Mouse (Mus musculus) embryonic facial prominence, embryonic 15.5 days (tissue): ENCODE data around the gene Nr1h4. TPM values are rescaled to one million over a fixed set of nuclear protein-coding genes. Genes with fewer than 3 reads are reported as not detected.

ENCODE experiments used
- ATAC-seq: fragments of 200-750 bp; cut with Nextera tagmentation; 2 replicates; pipeline ENCODE4 v1.8.0; 2017; ENCODE audit warnings: low read depth, moderate TSS enrichment; ENCODE audit not compliant: insufficient number of reproducible peaks, low FRiP score, low TSS enrichment
- H3K27ac ChIP-seq: fragments of 300-500 bp; sonication (generic); replicated peaks from 2 replicates; pipeline ENCODE4 v1.5.1; 2015; ENCODE audit warnings: mild to moderate bottlenecking, inconsistent platforms
- H3K27me3 ChIP-seq: fragments of 300-500 bp; sonication (generic); 2 replicates; pipeline ENCODE4 v1.6.1; 2015; ENCODE audit warnings: inconsistent platforms
- H3K36me3 ChIP-seq: fragments of 300-500 bp; sonication (generic); 2 replicates; pipeline ENCODE4 v1.6.1; 2015; ENCODE audit warnings: mild to moderate bottlenecking, inconsistent platforms
- H3K4me1 ChIP-seq: fragments of 300-500 bp; sonication (generic); 2 replicates; pipeline ENCODE4 v1.6.1; 2015; ENCODE audit warnings: inconsistent platforms
- H3K4me2 ChIP-seq: fragments of 300-500 bp; sonication (generic); replicated peaks from 2 replicates; pipeline ENCODE4 v1.6.1; 2015; ENCODE audit warnings: mild to moderate bottlenecking, inconsistent platforms
- H3K4me3 ChIP-seq: fragments of 300-500 bp; sonication (generic); replicated peaks from 2 replicates; pipeline ENCODE4 v1.5.1; 2015; ENCODE audit warnings: mild to moderate bottlenecking, inconsistent platforms
- H3K9ac ChIP-seq: fragments of 300-500 bp; sonication (generic); 2 replicates; pipeline ENCODE4 v1.6.1; 2015; ENCODE audit warnings: inconsistent platforms
- H3K9me3 ChIP-seq: fragments of 300-500 bp; sonication (generic); replicated peaks from 2 replicates; pipeline ENCODE4 v1.6.1; 2016; ENCODE audit warnings: inconsistent platforms
- WGBS: fragments of 180-500 bp; shearing (Covaris S2); methylation state at CpG from one replicate; pipeline ENCODE4 v1.1.7; 2015; 5-methylcytosine and 5-hydroxymethylcytosine counted together
- polyA plus RNA-seq: library from polyadenylated mRNA; unstranded; fragments of >200 nt; fragmentation: Nextera tagmentation; extraction: Ambion mirVana; gene quantifications from 2 replicates; pipeline ENCODE4 v1.2.1, GENCODE M21; 2015

The Nr1h4 gene
- polyA plus RNA-seq, 1 experiment from 2014 or later = not detected

- Histone ChIP-seq H3K4me3 (no peak overlapping the region), H3K36me3 (no peaks in the 10 kb centered on the region), H3K27ac (no peak overlapping the region), H3K4me2 (no peak overlapping the region), H3K4me1 (no peaks in the 10 kb centered on the region), H3K9me3 (no peaks in the 10 kb centered on the region), H3K9ac (no peak overlapping the region), H3K27me3 (no peaks in the 10 kb centered on the region)
- ATAC-seq = no peak
- 90% methylated on average over 6 of the region's 6 CpGs for WGBS
These were observed 31.5 kb downstream of the Nr1h4 start for GRCm38 (mm10) chr10:89501902-89502301.

- Histone ChIP-seq H3K9me3 (no peaks in the 10 kb centered on the region), H3K27ac (no peak overlapping the region), H3K4me1 (no peaks in the 10 kb centered on the region), H3K4me2 (no peak overlapping the region), H3K9ac (no peak overlapping the region), H3K4me3 (no peak overlapping the region), H3K36me3 (no peaks in the 10 kb centered on the region), H3K27me3 (no peaks in the 10 kb centered on the region)
- WGBS = 81% methylated on average over 7 of the region's 7 CpGs
- no peak for ATAC-seq
These were observed 37.8 kb downstream of the Nr1h4 start for GRCm38 (mm10) chr10:89495537-89495936.

- no peaks in the 10 kb centered on the region for H3K27me3 ChIP-seq
- H3K4me2 ChIP-seq = no peak overlapping the region
- H3K4me3 ChIP-seq = no peak overlapping the region
- no peak overlapping the region for H3K27ac ChIP-seq
- no peak overlapping the region for H3K9ac ChIP-seq
- 33% methylated on average over 3 of the region's 3 CpGs for WGBS
- H3K36me3 ChIP-seq = no peaks in the 10 kb centered on the region
- no peaks in the 10 kb centered on the region for H3K4me1 ChIP-seq
- no peak for ATAC-seq
- no peaks in the 10 kb centered on the region for H3K9me3 ChIP-seq
These were observed 42.1 kb downstream of the Nr1h4 start for GRCm38 (mm10) chr10:89491321-89491720.

- H3K36me3 ChIP-seq = no peaks in the 10 kb centered on the region
These were observed 43.1 kb downstream of the Nr1h4 start for GRCm38 (mm10) chr10:89490250-89490649.

GRCm38 (mm10) chr10:89489459-89489858, 43.9 kb downstream of the Nr1h4 start:
- WGBS = 70% methylated on average over 4 of the region's 4 CpGs
- no peak for ATAC-seq
- Histone ChIP-seq H3K4me1 (no peaks in the 10 kb centered on the region), H3K27me3 (no peaks in the 10 kb centered on the region), H3K9me3 (no peaks in the 10 kb centered on the region), H3K4me2 (no peak overlapping the region), H3K9ac (no peak overlapping the region), H3K36me3 (no peaks in the 10 kb centered on the region), H3K4me3 (no peak overlapping the region), H3K27ac (no peak overlapping the region)

More at GRCm38 (mm10) chr10:89490250-89490649, 43.1 kb downstream of the Nr1h4 start:
- no peak overlapping the region for H3K4me3 ChIP-seq
- ATAC-seq = no peak
- no peaks in the 10 kb centered on the region for H3K27me3 ChIP-seq
- H3K9ac ChIP-seq = no peak overlapping the region
- no peaks in the 10 kb centered on the region for H3K9me3 ChIP-seq
- H3K4me1 ChIP-seq = no peaks in the 10 kb centered on the region
- H3K4me2 ChIP-seq = no peak overlapping the region
- WGBS = 80% methylated on average over 3 of the region's 3 CpGs
- no peak overlapping the region for H3K27ac ChIP-seq

- no peaks in the 10 kb centered on the region for H3K36me3 ChIP-seq
- H3K4me2 ChIP-seq = no peak overlapping the region
- no peaks in the 10 kb centered on the region for H3K27me3 ChIP-seq
- ATAC-seq = no peak
- no peak overlapping the region for H3K27ac ChIP-seq
- no peak overlapping the region for H3K4me3 ChIP-seq
- no peaks in the 10 kb centered on the region for H3K9me3 ChIP-seq
- H3K9ac ChIP-seq = no peak overlapping the region
- WGBS = 65% methylated on average over 4 of the region's 4 CpGs
- H3K4me1 ChIP-seq = no peaks in the 10 kb centered on the region
These were observed 46.2 kb downstream of the Nr1h4 start for GRCm38 (mm10) chr10:89486995-89487742.

GRCm38 (mm10) chr10:89484907-89485306, 48.5 kb downstream of the Nr1h4 start:
- Histone ChIP-seq H3K36me3 (no peaks in the 10 kb centered on the region), H3K27ac (no peak overlapping the region), H3K4me3 (no peak overlapping the region), H3K27me3 (no peaks in the 10 kb centered on the region), H3K9ac (no peak overlapping the region), H3K4me1 (no peaks in the 10 kb centered on the region), H3K9me3 (no peaks in the 10 kb centered on the region), H3K4me2 (no peak overlapping the region)
- ATAC-seq = no peak

GRCm38 (mm10) chr10:89483812-89484602, 49.4 kb downstream of the Nr1h4 start:
- no peaks in the 10 kb centered on the region for H3K36me3 ChIP-seq
- no peaks in the 10 kb centered on the region for H3K27me3 ChIP-seq
- H3K27ac ChIP-seq = no peak overlapping the region
- 82% methylated on average over 18 of the region's 18 CpGs for WGBS
- H3K9ac ChIP-seq = no peak overlapping the region
- no peaks in the 10 kb centered on the region for H3K4me1 ChIP-seq
- H3K4me2 ChIP-seq = no peak overlapping the region
- ATAC-seq = no peak
- no peaks in the 10 kb centered on the region for H3K9me3 ChIP-seq
- H3K4me3 ChIP-seq = no peak overlapping the region

GRCm38 (mm10) chr10:89483113-89483512, 50.3 kb downstream of the Nr1h4 start:
- no peak overlapping the region for H3K4me2 ChIP-seq
- ATAC-seq = no peak
- no peak overlapping the region for H3K9ac ChIP-seq
- H3K4me3 ChIP-seq = no peak overlapping the region
- H3K36me3 ChIP-seq = no peaks in the 10 kb centered on the region
- H3K4me1 ChIP-seq = no peaks in the 10 kb centered on the region
- WGBS = 86% methylated on average over 14 of the region's 14 CpGs
- H3K9me3 ChIP-seq = no peaks in the 10 kb centered on the region
- no peaks in the 10 kb centered on the region for H3K27me3 ChIP-seq
- no peak overlapping the region for H3K27ac ChIP-seq

GRCm38 (mm10) chr10:89482142-89482681, 51.2 kb downstream of the Nr1h4 start:
- Histone ChIP-seq H3K9ac (no peak overlapping the region), H3K4me1 (no peaks in the 10 kb centered on the region), H3K27ac (no peak overlapping the region), H3K9me3 (no peaks in the 10 kb centered on the region), H3K4me3 (no peak overlapping the region), H3K27me3 (no peaks in the 10 kb centered on the region), H3K4me2 (no peak overlapping the region), H3K36me3 (no peaks in the 10 kb centered on the region)
- WGBS = 56% methylated on average over 10 of the region's 10 CpGs
- no peak for ATAC-seq

GRCm38 (mm10) chr10:89481638-89482037, 51.7 kb downstream of the Nr1h4 start:
- no peaks in the 10 kb centered on the region for H3K36me3 ChIP-seq
- H3K9me3 ChIP-seq = no peaks in the 10 kb centered on the region
- H3K27me3 ChIP-seq = no peaks in the 10 kb centered on the region
- WGBS = 40% methylated on average over 7 of the region's 7 CpGs
- no peak overlapping the region for H3K9ac ChIP-seq
- ATAC-seq = no peak
- H3K27ac ChIP-seq = no peak overlapping the region
- H3K4me3 ChIP-seq = no peak overlapping the region
- H3K4me1 ChIP-seq = no peaks in the 10 kb centered on the region
- H3K4me2 ChIP-seq = no peak overlapping the region
